Mouse (Mus musculus): Measurements from ENCODE around the gene Nicn1. TPM values are rescaled to one million over a fixed set of nuclear protein-coding genes. Genes with fewer than 3 reads are reported as not detected.
A peak's percentile ranks its signal among the peaks of the same experiment; 100 is the strongest.
"Not testable (repeated sequence)": the region's sequence is repeated elsewhere in the genome, so short reads cannot be mapped to it uniquely, and the experiment has no call there.

The Nicn1 gene
- polyA plus RNA-seq, 1 experiment from 2014 or later, result 46.9 TPM

DNA sequence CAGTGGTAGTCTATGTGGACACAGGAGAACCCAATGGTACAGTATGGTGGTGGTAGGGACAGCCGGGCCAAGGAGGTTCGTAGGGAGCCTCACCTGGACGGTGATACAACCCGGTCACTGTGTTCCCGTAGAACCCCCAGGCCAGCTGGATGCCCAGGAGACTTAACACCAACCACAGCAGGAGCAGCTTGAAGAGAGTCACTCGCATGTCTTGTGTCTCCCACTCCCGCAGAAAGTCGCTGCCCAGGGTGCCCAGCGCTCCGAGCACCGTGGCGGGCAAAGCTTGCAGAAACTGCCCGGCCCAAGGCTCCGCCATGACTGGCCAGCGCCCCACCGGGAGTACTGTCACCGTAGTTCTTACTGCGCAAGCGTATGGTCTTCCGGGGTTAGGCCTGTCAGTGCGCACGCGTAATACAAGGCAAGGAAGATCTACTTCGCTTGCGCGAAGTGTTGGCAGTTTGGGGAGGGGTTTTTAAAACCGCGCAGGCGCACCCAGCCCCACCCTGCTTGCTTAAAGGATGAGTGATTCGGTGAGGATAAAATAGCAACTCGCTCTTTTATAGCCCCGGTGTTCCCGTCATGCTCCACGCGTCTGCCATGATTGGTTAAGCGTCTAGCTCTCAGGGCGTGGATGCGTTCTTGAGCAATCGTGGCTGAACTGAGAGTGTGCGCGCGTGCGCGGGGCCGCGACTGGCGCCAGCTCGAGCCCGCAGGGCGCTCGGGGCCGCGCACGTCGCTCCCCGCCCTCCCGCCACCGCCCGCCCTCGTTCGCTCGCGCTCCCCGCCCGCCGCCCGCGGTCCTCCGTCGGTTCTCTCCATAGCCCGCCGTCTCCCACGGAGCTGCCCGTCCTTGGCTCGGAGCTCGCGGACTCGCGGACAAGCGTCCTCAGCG, 15.6 kb downstream of the Nicn1 start, which contains the start of the genes Rhoa and Tcta:
Gene Rhoa, plus strand, starts transcription at position 501 of the 892 bp plus-strand sequence.
Gene Tcta, minus strand, starts transcription at position 532 of the 892 bp plus-strand sequence.
- peak; percentile 94 for ATAC-seq (ENCODE audit: insufficient number of reproducible peaks, insufficient read depth, low FRiP score, low read depth)
- Histone ChIP-seq H3K4me3 (ENCODE audit: low read depth, low read length) (peak within 1 kb of the TSS; percentile 87), H3K27me3 (ENCODE audit: control insufficient read depth, insufficient read depth, low read length) (no peaks in the 10 kb centered on the region), H3K4me2 (replicated peaks; ENCODE audit: low read depth, low read length) (peak within 1 kb of the TSS; percentile 93), H3K27ac (ENCODE audit: low read length) (peak within 1 kb of the TSS; percentile 100), H3K9me3 (ENCODE audit: control insufficient read depth, low read depth, low read length) (no peaks in the 10 kb centered on the region), H3K4me1 (ENCODE audit: control insufficient read depth, insufficient read depth, low read length) (peaks cover 29% of the 10 kb centered on the region), H3K36me3 (ENCODE audit: control insufficient read depth, insufficient read depth, low read length) (peaks cover 21% of the 10 kb centered on the region), H3K9ac (replicated peaks; ENCODE audit: low read depth, low read length) (peak within 1 kb of the TSS; percentile 97)
- under 1% methylated on average over 81 of the region's 81 CpGs for WGBS

DNA sequence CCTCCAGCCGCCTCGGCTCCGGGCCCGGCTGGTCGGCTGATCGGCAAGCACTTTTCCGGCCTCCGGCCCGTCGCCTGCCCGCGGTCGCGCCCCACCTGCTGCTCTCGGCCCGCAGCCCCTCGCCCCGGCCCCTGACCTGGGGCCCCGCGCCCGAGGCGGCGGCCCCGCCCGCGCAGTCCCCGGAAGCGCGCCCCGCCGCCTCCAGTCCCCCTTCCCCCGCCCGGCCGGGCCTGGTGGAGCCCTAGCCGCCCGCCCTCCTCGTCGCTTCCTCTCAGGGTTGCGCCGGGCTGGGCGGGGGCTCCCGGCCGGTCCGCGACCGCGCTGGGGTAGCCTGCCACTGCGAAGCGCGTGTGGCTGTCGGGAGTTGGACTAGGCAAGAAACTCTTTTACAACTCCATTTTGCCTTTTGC, 16.3 kb downstream of the Nicn1 start:
- peak overlapping the region; percentile 86 for H3K4me2 ChIP-seq (replicated peaks; ENCODE audit: low read depth, low read length)
- WGBS, result under 1% methylated on average over 51 of the region's 51 CpGs
- peak overlapping the region; percentile 100 for H3K27ac ChIP-seq (ENCODE audit: low read length)
- ATAC-seq (ENCODE audit: insufficient number of reproducible peaks, insufficient read depth, low FRiP score, low read depth), result peak; percentile 79
- H3K36me3 ChIP-seq (ENCODE audit: control insufficient read depth, insufficient read depth, low read length), result peaks cover 19% of the 10 kb centered on the region
- no peaks in the 10 kb centered on the region for H3K27me3 ChIP-seq (ENCODE audit: control insufficient read depth, insufficient read depth, low read length)
- peaks cover 29% of the 10 kb centered on the region for H3K4me1 ChIP-seq (ENCODE audit: control insufficient read depth, insufficient read depth, low read length)
- H3K4me3 ChIP-seq (ENCODE audit: low read depth, low read length), result peak overlapping the region; percentile 87
- no peaks in the 10 kb centered on the region for H3K9me3 ChIP-seq (ENCODE audit: control insufficient read depth, low read depth, low read length)
- peak overlapping the region; percentile 97 for H3K9ac ChIP-seq (replicated peaks; ENCODE audit: low read depth, low read length)

DNA sequence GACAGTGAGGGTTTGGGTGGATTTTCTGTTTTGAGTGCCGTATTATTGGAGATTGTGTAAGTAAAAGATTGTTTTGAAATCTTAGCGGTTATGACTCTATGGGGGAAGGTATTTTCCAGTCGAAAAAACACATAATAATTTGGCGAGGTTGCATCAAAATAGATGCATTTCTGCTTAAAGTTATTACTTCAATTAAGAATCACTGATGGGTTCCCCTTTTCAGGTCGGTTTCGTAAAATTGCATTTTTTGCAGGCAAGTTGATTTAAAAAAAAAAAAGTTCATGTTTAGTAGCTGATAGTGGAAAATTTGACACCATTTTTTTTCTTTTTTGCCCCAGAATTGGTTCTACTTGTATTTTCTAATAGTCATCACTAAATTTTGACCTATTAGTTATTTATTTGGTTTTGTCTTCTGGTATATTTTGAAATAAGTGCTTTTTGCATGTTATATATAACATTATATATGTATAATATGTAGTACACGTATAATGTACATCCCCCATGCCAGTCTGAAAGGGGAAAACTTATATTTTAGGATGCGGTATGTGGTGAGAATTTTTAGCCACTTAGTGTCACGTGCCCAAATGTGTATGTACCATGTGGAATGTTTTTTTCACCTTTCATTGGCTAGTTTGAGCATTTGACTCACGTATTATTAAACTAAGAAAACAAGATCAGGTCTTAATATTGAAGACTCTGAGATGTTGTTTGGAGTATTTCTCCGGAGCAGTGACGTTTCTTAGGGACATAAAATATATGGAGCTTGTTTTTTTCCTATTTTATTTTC, 17.0 kb downstream of the Nicn1 start:
- no peaks in the 10 kb centered on the region for H3K9me3 ChIP-seq (ENCODE audit: control insufficient read depth, low read depth, low read length)
- no peak for ATAC-seq (ENCODE audit: insufficient number of reproducible peaks, insufficient read depth, low FRiP score, low read depth)
- peaks cover 19% of the 10 kb centered on the region for H3K36me3 ChIP-seq (ENCODE audit: control insufficient read depth, insufficient read depth, low read length)
- no peaks in the 10 kb centered on the region for H3K27me3 ChIP-seq (ENCODE audit: control insufficient read depth, insufficient read depth, low read length)
- H3K4me3 ChIP-seq (ENCODE audit: low read depth, low read length), result peak overlapping the region; percentile 87
- peaks cover 29% of the 10 kb centered on the region for H3K4me1 ChIP-seq (ENCODE audit: control insufficient read depth, insufficient read depth, low read length)
- H3K4me2 ChIP-seq (replicated peaks; ENCODE audit: low read depth, low read length), result peak overlapping the region; percentile 86
- WGBS, result 9% methylated on average over 12 of the region's 12 CpGs
- peak overlapping the region; percentile 97 for H3K9ac ChIP-seq (replicated peaks; ENCODE audit: low read depth, low read length)
- peak overlapping the region; percentile 100 for H3K27ac ChIP-seq (ENCODE audit: low read length)

DNA sequence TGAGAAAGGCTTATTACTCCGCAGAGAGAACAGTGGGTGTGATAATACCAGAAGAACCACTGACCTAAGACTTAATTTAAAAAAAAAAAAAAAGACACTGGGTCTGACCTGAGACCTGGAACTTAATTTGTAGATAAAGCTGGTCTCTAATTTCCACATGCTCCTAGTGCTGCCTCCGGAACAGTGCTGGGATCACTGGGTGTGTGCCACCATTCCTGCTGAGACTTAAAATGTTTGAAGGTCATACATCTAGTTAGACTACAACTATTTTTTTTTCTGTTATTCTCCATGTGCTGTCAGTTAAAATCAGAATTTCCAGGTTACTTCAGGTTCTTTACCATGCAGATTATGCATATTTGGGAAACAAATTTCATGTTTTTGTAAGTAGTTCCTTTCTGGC, 17.9 kb downstream of the Nicn1 start:
- peak overlapping the region; percentile 87 for H3K4me3 ChIP-seq (ENCODE audit: low read depth, low read length)
- peak overlapping the region; percentile 21; the same call in 1 of the 2 replicates for H3K27ac ChIP-seq (ENCODE audit: low read length)
- no peaks in the 10 kb centered on the region for H3K9me3 ChIP-seq (ENCODE audit: control insufficient read depth, low read depth, low read length)
- H3K9ac ChIP-seq (replicated peaks; ENCODE audit: low read depth, low read length), result peak overlapping the region; percentile 25; the same call in 1 of the 2 replicates
- WGBS, result 47% methylated on average over 2 of the region's 2 CpGs
- H3K36me3 ChIP-seq (ENCODE audit: control insufficient read depth, insufficient read depth, low read length), result peaks cover 11% of the 10 kb centered on the region
- H3K4me2 ChIP-seq (replicated peaks; ENCODE audit: low read depth, low read length), result peak overlapping the region; percentile 86
- ATAC-seq (ENCODE audit: insufficient number of reproducible peaks, insufficient read depth, low FRiP score, low read depth), result no peak
- H3K27me3 ChIP-seq (ENCODE audit: control insufficient read depth, insufficient read depth, low read length), result no peaks in the 10 kb centered on the region
- peaks cover 29% of the 10 kb centered on the region for H3K4me1 ChIP-seq (ENCODE audit: control insufficient read depth, insufficient read depth, low read length)

DNA sequence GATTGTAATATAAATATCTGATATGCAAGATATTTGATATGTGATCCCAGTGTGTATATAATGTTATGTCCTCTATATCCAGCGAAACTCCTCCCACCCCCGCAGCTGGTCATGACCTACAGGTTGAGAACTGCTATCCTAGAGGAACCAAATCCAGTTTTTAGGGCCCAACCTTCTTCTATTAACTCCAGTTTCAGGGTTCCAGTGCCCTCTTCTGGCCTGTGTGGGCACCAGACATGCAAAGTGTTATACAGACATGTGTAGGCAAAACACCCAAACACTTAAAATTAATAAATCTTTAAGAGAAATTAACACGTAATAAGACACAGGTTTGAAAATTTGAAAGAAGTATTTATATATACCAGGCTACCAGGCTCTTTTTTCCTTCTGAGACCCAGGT, 27.3 kb downstream of the Nicn1 start:
- Histone ChIP-seq H3K4me3 (ENCODE audit: low read depth, low read length) (no peak overlapping the region), H3K4me1 (ENCODE audit: control insufficient read depth, insufficient read depth, low read length) (no peaks in the 10 kb centered on the region), H3K36me3 (ENCODE audit: control insufficient read depth, insufficient read depth, low read length) (peaks cover 14% of the 10 kb centered on the region; the same call in 1 of the 2 replicates), H3K27ac (ENCODE audit: low read length) (no peak overlapping the region), H3K4me2 (replicated peaks; ENCODE audit: low read depth, low read length) (no peak overlapping the region), H3K9ac (replicated peaks; ENCODE audit: low read depth, low read length) (no peak overlapping the region), H3K27me3 (ENCODE audit: control insufficient read depth, insufficient read depth, low read length) (no peaks in the 10 kb centered on the region), H3K9me3 (ENCODE audit: control insufficient read depth, low read depth, low read length) (no peaks in the 10 kb centered on the region)
- 92% methylated on average over 3 of the region's 3 CpGs for WGBS
- no peak for ATAC-seq (ENCODE audit: insufficient number of reproducible peaks, insufficient read depth, low FRiP score, low read depth)

DNA sequence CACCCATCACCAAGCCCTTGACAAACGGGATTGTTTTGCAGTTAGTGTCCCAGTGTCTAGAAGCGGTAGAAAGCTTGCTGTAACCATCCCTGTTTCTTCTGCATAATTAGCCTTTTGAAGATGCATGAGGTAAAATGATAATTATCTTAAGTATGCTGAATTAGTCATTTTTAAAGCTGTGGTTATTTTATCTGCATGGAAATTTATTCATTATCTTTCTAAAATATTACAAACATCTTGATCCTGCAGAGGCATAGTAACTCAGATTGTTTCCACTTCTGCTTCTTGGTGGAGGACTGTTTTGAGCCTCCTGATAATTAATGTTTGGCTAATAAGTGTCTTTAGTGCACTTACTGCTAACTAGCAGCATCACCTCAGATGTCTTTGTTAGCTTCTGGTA, 28.2 kb downstream of the Nicn1 start:
- no peak overlapping the region for H3K4me3 ChIP-seq (ENCODE audit: low read depth, low read length)
- no peak overlapping the region for H3K27ac ChIP-seq (ENCODE audit: low read length)
- H3K27me3 ChIP-seq (ENCODE audit: control insufficient read depth, insufficient read depth, low read length), result no peaks in the 10 kb centered on the region
- no peaks in the 10 kb centered on the region for H3K9me3 ChIP-seq (ENCODE audit: control insufficient read depth, low read depth, low read length)
- no peak overlapping the region for H3K9ac ChIP-seq (replicated peaks; ENCODE audit: low read depth, low read length)
- no peak for ATAC-seq (ENCODE audit: insufficient number of reproducible peaks, insufficient read depth, low FRiP score, low read depth)
- H3K4me2 ChIP-seq (replicated peaks; ENCODE audit: low read depth, low read length), result no peak overlapping the region
- peaks cover 14% of the 10 kb centered on the region; the same call in 1 of the 2 replicates for H3K36me3 ChIP-seq (ENCODE audit: control insufficient read depth, insufficient read depth, low read length)
- WGBS, result 82% methylated on average over 2 of the region's 2 CpGs
- no peaks in the 10 kb centered on the region for H3K4me1 ChIP-seq (ENCODE audit: control insufficient read depth, insufficient read depth, low read length)

DNA sequence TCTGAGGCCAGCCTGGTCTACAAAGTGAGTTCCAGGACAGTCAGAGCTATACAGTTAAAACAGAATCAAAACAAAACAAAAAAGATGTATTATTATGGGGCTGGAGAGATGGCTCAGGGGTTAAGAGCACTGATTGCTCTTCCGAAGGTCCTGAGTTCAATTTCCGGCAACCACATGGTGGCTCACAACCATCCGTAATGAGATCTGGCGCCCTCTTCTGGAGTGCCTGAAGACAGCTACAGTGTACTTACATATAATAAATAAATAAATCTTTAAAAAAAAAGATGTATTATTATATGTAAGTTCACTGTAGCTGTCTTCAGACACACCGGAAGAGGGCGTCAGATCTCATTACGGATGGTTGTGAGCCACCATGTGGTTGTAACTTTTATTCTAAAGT, 31.8 kb downstream of the Nicn1 start:
- not testable (repeated sequence) for H3K27ac ChIP-seq (ENCODE audit: low read length); H3K4me3 ChIP-seq (ENCODE audit: low read depth, low read length); H3K4me1 ChIP-seq (ENCODE audit: control insufficient read depth, insufficient read depth, low read length); H3K4me2 ChIP-seq (replicated peaks; ENCODE audit: low read depth, low read length); ATAC-seq (ENCODE audit: insufficient number of reproducible peaks, insufficient read depth, low FRiP score, low read depth); H3K9ac ChIP-seq (replicated peaks; ENCODE audit: low read depth, low read length); H3K27me3 ChIP-seq (ENCODE audit: control insufficient read depth, insufficient read depth, low read length); H3K9me3 ChIP-seq (ENCODE audit: control insufficient read depth, low read depth, low read length)
- H3K36me3 ChIP-seq (ENCODE audit: control insufficient read depth, insufficient read depth, low read length), result peaks cover 12% of the 10 kb centered on the region
- WGBS, result 91% methylated on average over 7 of the region's 7 CpGs

DNA sequence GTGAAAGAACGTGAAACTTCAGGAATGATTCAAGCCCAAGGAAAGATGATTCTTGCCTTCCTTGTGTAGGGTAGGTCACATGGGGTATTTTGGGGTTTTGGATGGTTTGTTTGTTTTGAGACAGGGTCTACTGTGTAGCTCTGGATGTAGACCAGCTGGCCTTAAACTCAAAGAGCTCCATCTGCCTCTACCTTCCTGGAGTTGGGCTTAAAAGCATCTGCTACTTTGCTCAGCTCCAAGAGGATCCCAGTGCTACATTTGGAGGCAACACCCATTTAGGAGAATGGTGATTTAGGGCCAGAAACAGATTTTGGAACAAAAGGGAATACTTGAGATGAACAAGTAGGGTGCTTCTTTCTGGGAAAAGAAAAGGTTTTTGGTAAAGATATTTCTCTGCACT, 34.6 kb downstream of the Nicn1 start:
- Histone ChIP-seq H3K27ac (ENCODE audit: low read length) (no peak overlapping the region), H3K36me3 (ENCODE audit: control insufficient read depth, insufficient read depth, low read length) (peaks cover 35% of the 10 kb centered on the region), H3K9me3 (ENCODE audit: control insufficient read depth, low read depth, low read length) (no peaks in the 10 kb centered on the region), H3K4me3 (ENCODE audit: low read depth, low read length) (no peak overlapping the region), H3K9ac (replicated peaks; ENCODE audit: low read depth, low read length) (no peak overlapping the region), H3K4me1 (ENCODE audit: control insufficient read depth, insufficient read depth, low read length) (no peaks in the 10 kb centered on the region), H3K4me2 (replicated peaks; ENCODE audit: low read depth, low read length) (no peak overlapping the region), H3K27me3 (ENCODE audit: control insufficient read depth, insufficient read depth, low read length) (no peaks in the 10 kb centered on the region)
- no peak for ATAC-seq (ENCODE audit: insufficient number of reproducible peaks, insufficient read depth, low FRiP score, low read depth)
- WGBS, result 77% methylated on average over 1 of the region's 1 CpGs

Data from stomach, embryonic 14.5 days (tissue).